17 mouse cellular contexts compared by ENCODE assay signal in genomic region chr1:191444467-191444866, GRCm38 (mm10). TPM values are rescaled to one million over a fixed set of nuclear protein-coding genes. Genes with fewer than 3 reads are reported as not detected.
DNase-seq lines count a peak whose midpoint lies in the region; ATAC-seq and TF ChIP-seq lines count a peak whose summit lies in the region.
"Had no signal": no experiment of that assay in that cellular context is flagged by ENCODE, and none has a peak within 500 bp of the region (broad histone marks: within the 10 kb centered on the region; RNA-seq: fewer than 3 reads in every experiment).

No protein-coding gene starts in this region.

- H3K27ac ChIP-seq in MEL (ENCODE audit: control insufficient read depth, low read depth, low read length) = no peak overlapping the region
- H3K27ac ChIP-seq in intestine, postnatal 0 days (ENCODE audit: low read depth, low read length) = no peak overlapping the region
- peak overlapping the region; percentile 94 for H3K27ac ChIP-seq in liver, postnatal 0 days (ENCODE audit: low read depth)
- H3K27ac ChIP-seq: forebrain, embryonic 13.5 days; heart, embryonic 10.5 days had no signal

- peak; percentile 28; the same call in 1 of the 2 replicates for ATAC-seq in intestine, postnatal 0 days
- peak; percentile 62 for ATAC-seq in liver, postnatal 0 days
- ATAC-seq: activated CD4-positive, CD25-positive, alpha-beta regulatory T cell, adult 4 months; CD4-positive, CD25-positive, alpha-beta regulatory T cell, adult 4 months; forebrain, embryonic 13.5 days; inflammation-experienced regulatory T-cells, adult 6 months; midbrain, embryonic 16.5 days had no signal

- H3K9me3 ChIP-seq in MEL (replicated peaks; ENCODE audit: insufficient read depth, low read length) = no peaks in the 10 kb centered on the region
- H3K9me3 ChIP-seq in intestine, postnatal 0 days (ENCODE audit: control insufficient read depth) = no peaks in the 10 kb centered on the region
- H3K9me3 ChIP-seq in liver, postnatal 0 days (ENCODE audit: low read length) = no peaks in the 10 kb centered on the region
- H3K9me3 ChIP-seq: forebrain, embryonic 13.5 days; heart, embryonic 10.5 days had no signal

- no peak for TF ChIP-seq CTCF in MEL (IDR thresholded peaks at IDR 0.05 in 2 of 3, conservative IDR thresholded peaks at IDR 0.05 in 1 of 3; ENCODE audit: control insufficient read depth in 1 of 3, insufficient read depth in 1 of 3, low read depth in 2 of 3, low read length in 3 of 3, poor library complexity in 1 of 3, severe bottlenecking in 1 of 3)
- TF ChIP-seq CTCF in intestine, postnatal 0 days (IDR thresholded peaks at IDR 0.05; ENCODE audit: low read depth) = no peak
- no peak for TF ChIP-seq CTCF in liver, postnatal 0 days (IDR thresholded peaks at IDR 0.05; ENCODE audit: low read depth)

- 29% methylated on average over 1 of the region's 1 CpGs for WGBS in intestine, postnatal 0 days
- whole genome bisulfite sequencing in liver, postnatal 0 days (ENCODE audit: insufficient replicate concordance) = 71% methylated on average over 1 of the region's 1 CpGs

- H3K27me3 ChIP-seq in MEL (ENCODE audit: control insufficient read depth in 1 of 2, insufficient read depth in 2 of 2, low read length in 2 of 2) = no peaks in the 10 kb centered on the region
- no peaks in the 10 kb centered on the region for H3K27me3 ChIP-seq in intestine, postnatal 0 days (replicated peaks; ENCODE audit: control insufficient read depth, insufficient read depth, low read length)
- H3K27me3 ChIP-seq in liver, postnatal 0 days (ENCODE audit: insufficient read depth, low read length) = no peaks in the 10 kb centered on the region
- H3K27me3 ChIP-seq: forebrain, embryonic 13.5 days had no signal

- TF ChIP-seq RAD21 in MEL (IDR thresholded peaks at IDR 0.05; ENCODE audit: low read depth, low read length) = no peak

- no peak for TF ChIP-seq POLR2A in MEL (IDR thresholded peaks at IDR 0.05; ENCODE audit: control insufficient read depth in 1 of 2, insufficient read depth in 1 of 2, low read depth in 1 of 2, low read length in 2 of 2, poor library complexity in 1 of 2)

- H3K79me2 ChIP-seq in MEL (ENCODE audit: control insufficient read depth, insufficient read depth, low read length, poor library complexity) = no peaks in the 10 kb centered on the region

- no peak for DNase-seq in MEL (ENCODE audit: low read depth, low spot score)
- DNase-seq in kidney, postnatal 10 days = peak; percentile 48
- DNase-seq in liver, postnatal 0 days = no peak
- no peak for DNase-seq in urinary bladder, postnatal 25 days (ENCODE audit: low spot score)
- no peak for DNase-seq in embryo, embryonic 11 days
- DNase-seq in c-Kit-positive CD71-positive TER-119-positive erythroid progenitor cells, embryonic 14.5 days (ENCODE audit: low spot score) = no peak
- DNase-seq: cerebellum, adult 11 months; gastrocnemius, postnatal 14 days; heart, postnatal 4 days; spleen, adult 18-20 months had no signal

- TF ChIP-seq EP300 in MEL (IDR thresholded peaks at IDR 0.05; ENCODE audit: low read depth in 1 of 2, low read length in 2 of 2) = no peak
- TF ChIP-seq EP300 in liver, postnatal 0 days (IDR thresholded peaks at IDR 0.05; ENCODE audit: low read depth) = no peak

- no peak overlapping the region for H3K4me3 ChIP-seq in MEL (ENCODE audit: control insufficient read depth in 1 of 2, insufficient read depth in 1 of 2, low read depth in 2 of 2, low read length in 2 of 2)
- H3K4me3 ChIP-seq in intestine, postnatal 0 days (ENCODE audit: low read depth, low read length) = no peak overlapping the region
- H3K4me3 ChIP-seq in liver, postnatal 0 days (ENCODE audit: low read depth, low read length) = no peak overlapping the region
- H3K4me3 ChIP-seq: forebrain, embryonic 13.5 days; heart, embryonic 10.5 days had no signal

- no peak overlapping the region for H3K4me2 ChIP-seq in intestine, postnatal 0 days (replicated peaks; ENCODE audit: low read depth)
- no peak overlapping the region for H3K4me2 ChIP-seq in liver, postnatal 0 days (ENCODE audit: low read depth, low read length)
- H3K4me2 ChIP-seq: forebrain, embryonic 13.5 days had no signal

- peaks cover 4 to 30% of the 10 kb centered on the region in 2 experiments; a peak in 3 of 4 replicates for H3K4me1 ChIP-seq in MEL (ENCODE audit: control insufficient read depth in 1 of 2, insufficient read depth in 2 of 2, low read length in 2 of 2)
- H3K4me1 ChIP-seq in intestine, postnatal 0 days (replicated peaks; ENCODE audit: control insufficient read depth, insufficient read depth, low read length) = peaks cover 6% of the 10 kb centered on the region; the same call in 1 of the 2 replicates
- peaks cover 47% of the 10 kb centered on the region for H3K4me1 ChIP-seq in liver, postnatal 0 days (ENCODE audit: insufficient read depth)
- H3K4me1 ChIP-seq: forebrain, embryonic 13.5 days had no signal

- no peak overlapping the region for H3K9ac ChIP-seq in MEL (ENCODE audit: control insufficient read depth, low read depth, low read length, poor library complexity, severe bottlenecking)
- H3K9ac ChIP-seq in intestine, postnatal 0 days (ENCODE audit: low read depth, low read length) = no peak overlapping the region
- H3K9ac ChIP-seq in liver, postnatal 0 days (replicated peaks) = no peak overlapping the region
- H3K9ac ChIP-seq: forebrain, embryonic 13.5 days had no signal

- peaks cover 0 to 8% of the 10 kb centered on the region in 2 experiments; a peak in 2 of 4 replicates for H3K36me3 ChIP-seq in MEL (ENCODE audit: control insufficient read depth in 1 of 2, insufficient read depth in 2 of 2, low read length in 2 of 2)
- H3K36me3 ChIP-seq in intestine, postnatal 0 days (ENCODE audit: control insufficient read depth, insufficient read depth) = no peaks in the 10 kb centered on the region
- no peaks in the 10 kb centered on the region for H3K36me3 ChIP-seq in liver, postnatal 0 days (replicated peaks; ENCODE audit: insufficient read depth, low read length)
- H3K36me3 ChIP-seq: heart, embryonic 10.5 days had no signal

TF ChIP-seq in MEL, 35 proteins besides CTCF, POLR2A, EP300 and RAD21:
- 0 out of 2 replicates have a peak, but pooled peaks have one; percentile 5 for TF ChIP-seq ETS1 (IDR thresholded peaks at IDR 0.05; ENCODE audit: low read depth, low read length)
- TF ChIP-seq JUND (IDR thresholded peaks at IDR 0.05; ENCODE audit: low read depth, low read length) = no peak

RNA-seq across cellular contexts. Expression of gene Ppp2r5a, which starts 41.4 kb away (rescaled TPM):
- 46.6 and 55.7 TPM in 2 replicates for total RNA-seq in MEL (2012; rRNA removed)
- polyA plus RNA-seq in MEL (2012; ENCODE audit: insufficient read depth in 1 of 2, insufficient read length in 2 of 2, low read depth in 1 of 2, low replicate concordance in 2 of 2, missing spikeins in 1 of 2) = 10 to 100 TPM in 1 of 2 experiments, not detected in 1; 48.6 TPM
- polyA plus RNA-seq in intestine, postnatal 0 days (2015; fragmentation: Nextera tagmentation; extraction: Ambion mirVana) = 28.7 and 31.7 TPM in 2 replicates
- 27.1 and 30.7 TPM in 2 replicates for polyA plus RNA-seq in liver, postnatal 0 days (2015; fragmentation: Nextera tagmentation; extraction: Ambion mirVana)
